Mouse (Mus musculus): ENCODE data around the gene Itm2b.

GRCm38 (mm10) chr14:73334926-73335805 is 49.9 kb downstream of the Itm2b start:
- TF ChIP-seq CTCF (IDR thresholded peaks at IDR 0.05; ENCODE audit: control insufficient read depth, insufficient read depth, insufficient read length) (no peak), USF1 (IDR thresholded peaks at IDR 0.05; ENCODE audit: low read depth) (no peak), FOSL1 (IDR thresholded peaks at IDR 0.05; ENCODE audit: insufficient read depth, low read length, poor library complexity, severe bottlenecking) (no peak)

Measured in C2C12 (cell line).